Mouse (Mus musculus) left cerebral cortex, postnatal 36 days (tissue): ENCODE data around the gene Col25a1. TPM values are rescaled to one million over a fixed set of nuclear protein-coding genes. Genes with fewer than 3 reads are reported as not detected.

Source experiments
- DNase-seq, 2 experiments: peaks; one replicate each; pipeline ENCODE4 v3.0.0; 2021 to 2022; ENCODE audit warnings: low spot score in 2 of 2, mixed read lengths in 1 of 2
- intact Hi-C: fragments of 180-260 bp; cut with DNase I; formaldehyde crosslinking; loops from one replicate; pipeline ENCODE4 v1.15.1; 2025
- total RNA-seq, 2 experiments: library from RNA; stranded (reverse); gene quantifications; 2 replicates each; pipeline ENCODE4 v1.2.3; 2021

Col25a1 gene
- 10 to 100 TPM; 40.2 to 46.7 TPM for total RNA-seq

DNA sequence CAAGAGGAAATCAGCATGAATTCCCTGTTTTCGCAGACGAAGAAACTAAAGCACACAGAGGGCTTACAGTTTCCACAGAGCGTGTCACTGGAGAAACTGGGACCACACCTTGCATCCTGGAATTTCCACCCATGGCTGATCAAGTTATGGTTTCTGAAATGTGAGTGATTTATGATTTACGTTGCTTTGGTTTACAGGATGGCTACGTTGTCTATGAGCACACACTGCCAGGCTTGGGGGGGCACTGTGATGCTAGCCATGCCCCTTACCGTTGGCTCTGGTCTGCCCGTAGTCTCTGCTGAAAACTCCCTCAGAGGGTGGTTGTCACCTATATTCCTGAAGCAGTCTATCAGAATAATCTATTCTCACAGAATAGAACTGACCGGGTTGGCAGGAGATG, at the start of gene Col25a1:
Col25a1 (plus strand) TSS at position 301 of the 400 bp plus-strand sequence.
- DNase-seq, result no peak
- intact Hi-C loops, result no loop called here

DNA sequence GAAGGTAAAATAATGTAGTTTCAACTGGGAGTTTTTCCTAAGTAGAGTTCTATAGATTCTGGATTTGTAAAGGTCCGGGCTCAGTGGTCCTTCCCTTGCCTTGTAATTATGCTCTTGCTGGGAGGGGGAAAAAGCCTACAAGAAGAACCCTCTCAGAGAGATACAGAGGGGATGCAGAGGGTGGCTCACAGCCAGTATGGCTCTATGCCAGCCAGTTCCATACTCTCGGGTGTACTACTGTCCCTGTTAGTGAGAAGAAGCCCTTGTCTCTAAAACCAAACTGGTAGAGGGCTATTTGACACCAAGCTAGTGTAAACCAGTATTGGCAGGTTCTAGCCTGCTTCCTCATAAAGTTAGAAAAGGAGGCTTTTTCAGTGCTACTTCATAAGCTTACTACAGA, 48.0 kb upstream of the Col25a1 start:
- intact Hi-C loops, result loop anchor here (10.0 kb wide), 1 partner anchor 779 kb away; no protein-coding TSS in a partner anchor
- no peak for DNase-seq

DNA sequence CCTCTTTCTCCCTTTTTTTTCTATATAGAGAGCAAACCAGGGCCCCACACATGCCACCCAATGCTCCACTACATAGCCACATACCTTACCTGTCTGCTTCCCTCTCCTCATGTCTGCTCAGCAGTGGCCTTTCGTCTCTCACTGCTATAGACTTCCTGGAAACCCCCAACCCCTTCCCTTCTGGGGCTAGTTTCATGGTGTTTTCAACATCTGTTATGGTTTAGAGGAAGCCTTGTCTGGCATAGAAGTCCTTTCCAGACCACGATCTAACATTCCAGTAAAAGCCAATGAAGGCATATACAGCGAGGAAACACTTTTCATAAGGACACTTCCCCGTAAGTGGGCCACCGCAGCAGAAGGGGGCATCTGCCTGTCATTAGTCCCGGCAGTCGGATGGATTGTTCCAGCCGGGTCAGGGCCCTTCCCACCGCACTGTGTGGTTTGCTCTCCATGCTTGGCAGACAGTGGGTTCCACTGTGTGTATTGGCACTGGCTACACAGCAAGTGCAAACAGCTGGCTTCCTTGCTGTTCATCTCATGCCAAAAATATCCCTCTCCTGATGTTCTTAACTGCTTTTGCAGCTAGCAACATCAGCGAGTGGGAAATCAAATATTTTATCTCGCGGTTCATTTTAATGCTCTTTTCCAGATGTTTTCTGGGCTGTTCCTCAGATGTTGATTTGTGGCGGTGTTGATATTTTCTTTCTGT, 44.8 kb upstream of the Col25a1 start:
- no peak for DNase-seq
- intact Hi-C loops, result loop anchor here (10.0 kb wide), 1 partner anchor 782 kb away; no protein-coding TSS in a partner anchor

DNA sequence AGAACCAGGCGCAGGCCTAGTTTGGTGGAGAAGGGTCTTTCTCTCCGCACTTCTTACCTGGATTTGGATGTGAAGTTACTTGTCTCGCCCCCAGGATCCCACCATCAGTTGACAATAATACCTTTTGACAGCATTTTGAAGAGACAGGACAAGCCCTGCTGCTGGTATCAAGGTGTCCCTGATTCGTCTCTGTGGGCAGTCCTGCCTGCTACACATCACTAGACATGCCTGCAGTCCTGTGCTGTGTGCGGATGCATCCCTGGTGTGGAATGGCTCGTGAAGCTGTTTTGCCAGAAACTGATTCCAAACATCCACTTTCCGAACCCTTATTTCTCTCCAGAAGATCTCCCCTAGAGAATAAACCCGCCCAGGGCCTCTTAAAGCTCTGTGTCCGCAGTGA, 43.8 kb upstream of the Col25a1 start:
- intact Hi-C loops, result loop anchor here (10.0 kb wide), 1 partner anchor 783 kb away; no protein-coding TSS in a partner anchor
- DNase-seq, result no peak

DNA sequence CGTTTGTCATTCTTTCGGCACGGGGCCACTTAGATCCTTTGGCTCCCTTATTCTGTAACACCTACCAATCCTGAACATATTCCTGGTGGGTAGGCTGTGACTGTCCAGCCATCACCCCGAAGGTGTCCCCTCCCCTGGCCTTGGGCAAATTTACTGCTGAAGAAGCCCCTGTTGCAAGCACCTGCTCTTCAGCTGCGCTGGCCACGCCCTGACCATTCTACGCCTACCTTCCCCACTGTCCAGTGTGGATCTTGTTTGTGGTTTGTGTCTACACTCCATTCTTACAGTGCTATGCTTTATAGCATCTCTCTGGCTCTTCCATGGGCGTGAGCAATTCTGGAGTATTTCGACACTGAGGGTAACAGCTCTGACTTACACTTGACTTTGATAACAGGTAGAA, 42.6 kb upstream of the Col25a1 start:
- intact Hi-C loops, result loop anchor here (10.0 kb wide), 1 partner anchor 784 kb away; no protein-coding TSS in a partner anchor
- DNase-seq, result no peak

DNA sequence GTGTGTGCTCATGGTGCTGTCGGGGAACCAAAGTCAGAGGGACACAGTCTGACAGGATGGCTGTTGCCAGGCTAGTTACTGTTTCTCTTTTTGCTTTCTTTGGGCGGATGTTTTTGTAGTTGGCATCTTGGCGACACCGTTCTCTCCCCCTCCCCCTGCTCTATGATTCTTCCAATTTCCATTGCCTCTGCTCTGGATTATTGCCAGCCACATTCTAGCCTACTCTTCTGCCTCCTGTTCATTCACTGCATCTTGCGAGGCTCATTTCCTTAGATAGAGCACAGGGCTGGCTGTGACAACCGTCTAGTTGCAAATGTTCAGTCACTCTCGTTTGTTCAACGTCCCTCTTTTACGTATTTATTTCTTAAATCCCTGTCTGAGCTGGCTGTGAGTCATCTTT, 40.8 kb upstream of the Col25a1 start:
- intact Hi-C loops, result no loop called here

DNA sequence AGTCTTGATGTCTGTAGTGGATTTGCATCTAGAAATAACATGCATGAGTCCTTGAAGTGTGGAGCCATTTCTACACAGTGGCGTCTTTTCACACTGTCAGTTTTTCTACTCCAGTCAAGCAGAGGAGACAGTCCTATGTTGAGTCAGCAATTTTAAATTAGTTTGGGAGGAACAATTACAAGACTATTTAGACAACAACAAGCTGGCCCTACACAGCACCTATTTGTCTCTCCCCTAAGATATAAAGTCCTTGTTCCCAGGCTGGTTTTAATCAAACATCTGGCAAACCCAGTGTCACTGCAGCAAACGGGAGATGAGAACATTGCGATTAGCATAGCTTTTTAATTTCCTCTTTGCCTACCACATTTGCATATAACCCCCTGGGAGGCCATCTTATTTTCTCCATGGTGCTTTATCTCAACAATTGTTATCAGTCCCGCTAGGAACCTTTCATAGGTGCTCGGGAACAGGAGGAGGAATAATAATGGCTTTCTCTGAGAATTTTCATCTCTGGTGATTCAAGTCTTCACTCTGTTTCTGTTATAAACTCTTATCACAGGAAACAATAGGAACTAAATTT, 37.1 kb upstream of the Col25a1 start:
- intact Hi-C loops, result loop anchor here (2.0 kb wide), 1 partner anchor 479 kb away; no protein-coding TSS in a partner anchor

More for the DNA sequence above, 40.8 kb upstream of the Col25a1 start:
- DNase-seq, result no peak

DNA sequence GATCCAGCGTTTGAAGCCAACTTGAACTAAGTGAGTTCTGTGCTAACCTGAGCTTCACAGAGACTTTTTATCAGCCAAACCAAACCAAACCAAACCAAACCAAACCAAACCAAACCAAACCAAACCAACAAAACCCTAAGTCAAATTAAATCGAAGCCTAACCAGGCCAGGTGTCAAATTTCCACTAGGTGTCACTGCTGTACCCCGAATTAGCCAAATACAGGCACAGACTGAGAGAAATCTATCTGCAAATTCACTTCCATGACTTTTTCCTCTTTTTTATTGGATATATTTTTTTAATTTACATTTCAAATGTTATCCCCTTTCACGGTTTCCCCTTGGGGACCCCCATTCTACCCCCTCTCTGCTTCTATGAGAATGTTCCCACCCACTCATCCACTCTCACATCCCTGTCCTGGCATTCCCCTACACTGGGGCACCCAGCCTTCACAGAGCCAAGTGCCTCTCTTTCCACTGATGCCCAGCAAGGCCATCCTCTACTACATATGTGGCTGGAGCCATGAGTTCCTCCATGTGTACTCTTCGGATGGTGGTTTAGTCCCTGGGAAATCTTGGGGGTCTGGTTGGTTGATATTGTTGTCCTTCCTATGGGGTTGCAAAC, 36.0 kb upstream of the Col25a1 start:
- intact Hi-C loops, result loop anchor here (1.0 to 2.0 kb wide), 2 partner anchors 478 to 594 kb away; no protein-coding TSS in a partner anchor

More for the DNA sequence above, 37.1 kb upstream of the Col25a1 start:
- DNase-seq, result no peak

DNA sequence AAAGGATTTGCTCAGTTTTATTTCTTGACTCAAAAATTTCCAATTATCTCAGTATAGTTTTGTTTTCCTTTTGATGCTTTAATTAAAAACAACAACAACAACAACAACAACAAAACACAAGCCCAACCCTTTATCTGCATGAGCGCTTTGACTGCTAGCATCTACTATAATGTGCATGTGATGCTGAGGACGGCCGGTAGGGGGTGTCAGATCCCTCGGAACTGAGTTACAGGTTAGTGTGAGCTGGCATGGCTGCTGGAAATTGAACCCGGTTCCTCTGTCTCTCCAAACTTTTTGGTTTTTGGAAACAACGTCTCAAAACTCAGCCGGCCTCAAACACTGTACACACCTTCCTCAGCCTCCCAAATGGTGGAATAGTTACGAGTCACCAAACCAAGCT, 27.8 kb upstream of the Col25a1 start:
- DNase-seq, result no peak
- intact Hi-C loops, result no loop called here

More for the DNA sequence above, 36.0 kb upstream of the Col25a1 start:
- DNase-seq, result peak in 1 of 2 experiments; percentile 36

DNA sequence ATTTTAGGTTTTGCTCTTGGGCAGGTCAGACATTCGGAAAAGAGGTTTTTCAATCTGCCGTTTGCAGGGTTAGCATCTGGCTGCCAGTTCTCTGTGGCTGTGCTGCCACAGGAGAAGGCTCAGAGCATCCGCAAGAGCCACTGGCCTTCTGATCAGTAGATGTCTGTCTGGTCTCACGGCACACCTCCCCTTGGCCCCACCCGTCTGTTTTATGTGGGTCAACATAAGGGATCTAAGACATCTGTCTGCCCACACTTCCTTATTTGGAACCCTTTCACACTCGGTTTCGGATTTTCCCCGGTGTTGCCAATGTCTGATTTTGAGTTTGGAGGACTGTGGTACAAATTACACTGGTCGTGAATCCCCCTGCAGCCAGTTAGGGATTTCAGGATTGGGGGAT, 26.8 kb upstream of the Col25a1 start:
- intact Hi-C loops, result no loop called here
- DNase-seq, result no peak

DNA sequence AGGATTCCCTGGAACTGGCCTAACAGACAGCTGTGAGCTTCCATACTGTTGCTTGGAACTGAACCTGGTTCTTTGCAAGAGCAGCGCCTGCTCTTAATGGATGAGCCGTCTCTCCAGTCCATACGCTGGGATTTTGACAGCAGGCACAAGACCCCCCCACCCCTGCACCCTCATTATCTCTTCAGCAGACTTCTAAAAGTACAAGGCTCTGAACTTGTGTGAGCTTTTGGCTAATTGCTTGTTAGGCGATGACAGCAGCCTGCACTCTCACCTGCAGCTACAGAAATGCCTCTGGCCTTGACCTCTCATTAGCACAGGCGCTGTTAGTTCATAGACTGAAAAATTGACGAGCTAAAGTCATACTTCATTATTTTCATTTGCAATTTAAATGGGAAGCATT, 14.4 kb upstream of the Col25a1 start:
- intact Hi-C loops, result no loop called here
- DNase-seq, result no peak

DNA sequence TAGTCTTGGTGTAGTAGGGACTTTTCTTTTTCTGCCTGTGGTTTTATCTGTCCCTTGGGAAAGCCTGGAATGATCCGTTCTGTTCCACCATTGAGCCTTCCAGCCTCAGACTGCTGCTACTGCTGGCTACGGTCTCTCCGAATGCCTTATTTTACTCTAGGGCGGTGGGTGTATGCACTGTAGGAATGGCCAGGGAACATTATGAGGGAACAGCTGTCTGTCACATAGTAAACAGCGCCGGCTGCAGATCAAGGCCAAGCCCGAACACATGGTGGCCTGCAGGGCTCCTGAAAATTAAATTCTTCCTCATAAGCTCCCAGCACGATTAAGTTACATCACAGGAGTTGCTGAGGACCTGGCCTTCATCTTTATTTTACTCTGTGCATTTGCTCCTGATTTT, 3.5 kb upstream of the Col25a1 start:
- intact Hi-C loops, result no loop called here

DNA sequence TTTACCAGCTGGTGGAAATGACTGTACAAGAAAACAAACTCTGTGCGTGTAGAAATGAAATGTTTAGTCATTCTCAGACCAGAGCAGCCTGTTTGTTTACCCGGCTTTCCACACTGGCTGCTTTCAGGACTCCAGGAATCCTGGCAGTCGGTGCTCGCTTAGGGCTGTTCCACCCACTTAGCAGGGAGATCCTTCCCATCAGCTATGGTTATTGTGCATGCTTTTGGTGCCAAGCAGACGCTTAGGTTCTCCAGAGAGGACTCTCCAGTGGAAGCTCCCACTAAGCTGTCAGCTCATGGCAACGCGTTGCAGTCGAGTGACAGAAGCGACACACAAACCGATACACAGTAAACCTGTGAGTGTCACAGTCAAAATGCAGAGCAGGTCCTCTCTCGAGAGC, 2.7 kb upstream of the Col25a1 start:
- intact Hi-C loops, result no loop called here
- DNase-seq, result peak; percentile 21 to 23

More for the DNA sequence above, 3.5 kb upstream of the Col25a1 start:
- DNase-seq, result no peak

DNA sequence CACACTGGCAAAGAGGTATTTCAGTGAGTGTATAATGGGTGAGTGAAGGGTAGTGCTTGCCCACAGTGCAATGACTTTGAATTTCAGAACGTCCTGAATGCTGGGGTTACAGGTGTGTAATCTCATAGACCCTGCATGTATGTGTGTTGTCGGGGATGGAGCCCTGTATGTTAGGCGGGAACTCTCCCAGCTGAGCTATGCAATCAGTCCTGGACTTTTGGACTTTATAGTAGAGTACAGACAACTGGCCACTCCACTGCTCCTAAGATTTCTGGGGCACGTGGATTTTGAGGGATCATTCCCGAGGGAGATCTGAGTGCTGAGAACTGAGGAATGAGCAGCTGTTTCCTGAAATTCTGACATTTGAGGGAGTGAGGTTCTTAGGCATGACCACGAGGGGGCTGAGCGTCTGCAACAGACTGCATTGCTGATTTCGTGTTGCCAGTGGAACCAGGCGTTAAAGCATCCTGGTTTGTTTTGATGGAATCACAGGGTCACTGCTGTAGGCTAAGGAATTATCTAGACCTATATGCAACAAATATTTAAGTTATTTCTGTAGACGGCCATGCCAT, 1.6 kb upstream of the Col25a1 start:
- intact Hi-C loops, result no loop called here

DNA sequence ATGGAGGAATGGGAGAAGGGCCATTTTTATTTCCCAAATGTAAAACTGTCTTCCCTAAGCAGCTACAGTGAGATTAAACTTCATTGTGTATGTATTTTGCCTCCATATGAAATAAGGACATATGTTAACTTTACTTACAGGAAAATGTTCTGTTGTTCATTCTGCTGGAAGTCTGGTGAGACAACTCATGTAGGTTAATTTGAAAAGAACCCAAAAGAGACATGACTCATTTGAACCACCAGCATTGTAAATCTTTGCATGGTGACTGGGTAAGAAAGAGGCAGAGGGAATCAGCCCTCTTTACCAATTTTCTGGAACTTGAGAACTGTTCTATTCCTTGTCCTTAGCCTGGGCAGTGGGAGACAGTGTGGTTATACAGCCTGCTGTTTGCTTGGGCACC, 5.9 kb downstream of the Col25a1 start:
- no peak for DNase-seq
- intact Hi-C loops, result no loop called here

More for the DNA sequence above, 1.6 kb upstream of the Col25a1 start:
- no peak for DNase-seq

DNA sequence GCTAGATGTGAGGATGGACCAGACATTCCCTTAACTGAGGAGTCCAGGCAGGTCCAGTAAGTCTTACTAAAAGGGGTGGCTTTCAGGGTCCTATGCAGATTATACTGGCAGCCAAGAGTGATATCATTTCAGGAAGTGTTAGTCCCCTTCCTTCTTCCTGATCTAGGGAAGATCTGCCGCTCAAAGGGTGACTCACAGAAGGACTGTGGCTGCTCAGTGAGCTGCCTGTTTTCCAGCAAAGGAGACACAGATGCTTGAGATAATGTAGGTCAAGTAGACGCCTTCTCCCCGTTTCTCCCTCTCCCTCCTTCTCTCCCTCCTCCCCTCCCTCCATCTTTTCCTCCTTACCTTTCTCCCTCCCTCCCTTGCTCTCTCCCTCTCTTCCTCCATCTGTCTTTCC, 6.3 kb downstream of the Col25a1 start:
- DNase-seq, result no peak
- intact Hi-C loops, result no loop called here

DNA sequence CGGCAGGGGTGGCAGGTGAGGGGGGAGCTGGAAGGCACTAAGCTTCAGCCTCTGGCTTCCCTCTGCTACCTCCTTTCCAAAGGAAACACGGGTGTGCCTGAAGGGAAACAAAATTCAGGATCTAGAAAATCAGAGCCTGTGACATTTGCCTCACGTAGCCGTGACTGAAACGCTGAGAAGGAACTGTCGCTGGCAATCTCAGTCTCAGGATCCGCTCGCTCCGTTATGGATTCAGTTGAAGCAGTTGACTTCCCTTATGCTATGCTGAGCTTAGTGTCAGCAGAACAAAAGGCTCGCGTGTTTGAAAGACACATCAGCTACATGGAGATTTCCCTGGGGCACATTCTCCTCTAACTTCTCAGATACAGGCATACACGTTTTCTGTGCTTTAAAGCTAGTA, 14.6 kb downstream of the Col25a1 start:
- no peak for DNase-seq

DNA sequence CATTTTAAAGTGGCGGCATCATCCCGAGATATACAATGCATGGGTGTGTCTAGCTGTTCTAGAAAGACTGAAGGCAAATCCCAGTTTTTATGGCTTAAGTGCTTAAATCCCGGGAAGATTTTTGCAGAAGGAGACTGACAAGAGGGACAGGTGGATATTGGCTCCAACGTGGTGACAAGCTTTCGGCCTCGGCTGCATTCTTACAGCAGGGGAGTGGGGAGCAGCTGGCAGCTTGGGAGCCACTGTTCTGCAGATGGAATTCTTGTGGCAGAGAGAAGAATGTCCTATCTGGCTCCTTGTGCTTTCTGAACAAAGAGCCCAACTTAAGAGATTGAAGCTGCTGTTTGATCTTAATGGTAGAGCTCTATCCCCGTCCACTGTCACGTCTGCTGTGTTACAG, 16.5 kb downstream of the Col25a1 start:
- DNase-seq, result no peak
- intact Hi-C loops, result no loop called here

More for the DNA sequence above, 14.6 kb downstream of the Col25a1 start:
- intact Hi-C loops, result no loop called here

DNA sequence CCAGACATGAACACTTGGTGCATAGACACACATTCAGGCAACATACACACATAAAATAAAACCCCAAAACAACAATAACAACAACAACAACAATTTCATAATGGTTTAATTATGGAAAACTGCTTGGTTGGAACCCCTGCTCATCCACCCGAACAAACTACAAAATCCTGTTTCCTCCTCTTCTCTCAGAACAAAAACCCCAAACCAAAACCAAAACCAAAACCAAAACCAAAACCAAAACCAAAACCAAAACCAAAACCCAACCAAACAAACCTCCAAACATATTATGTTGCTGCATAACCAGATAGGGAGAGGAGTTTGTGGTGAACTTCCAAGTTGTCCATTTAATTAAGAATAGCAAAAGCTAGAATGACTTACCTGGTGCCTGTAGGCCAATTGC, 17.9 kb downstream of the Col25a1 start:
- intact Hi-C loops, result no loop called here
- DNase-seq, result no peak

DNA sequence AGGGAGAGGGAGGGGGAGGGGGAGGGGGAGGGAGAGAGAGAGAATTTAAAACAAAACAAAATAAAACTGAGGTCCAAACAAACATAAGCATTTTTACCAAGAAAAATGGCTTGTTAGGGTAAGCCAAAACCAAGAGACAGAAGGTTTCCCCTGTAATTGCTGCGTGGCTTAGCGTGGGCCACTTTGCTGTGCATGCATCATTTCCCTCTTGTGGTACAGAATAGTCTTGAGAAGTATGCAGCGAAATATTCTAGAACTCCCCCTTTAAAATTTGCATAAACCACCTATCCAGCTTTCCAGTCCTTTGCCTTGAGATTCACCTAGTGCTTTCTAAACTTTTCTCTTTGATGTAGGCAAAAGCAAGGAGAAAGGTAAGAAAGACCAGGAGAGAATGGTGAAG, 21.8 kb downstream of the Col25a1 start:
- intact Hi-C loops, result no loop called here
- DNase-seq, result no peak
